Mouse (Mus musculus) hindbrain, postnatal 0 days (tissue): ENCODE measurements around the gene Gtpbp2. TPM values are rescaled to one million over a fixed set of nuclear protein-coding genes. Genes with fewer than 3 reads are reported as not detected.
A peak's percentile ranks its signal among the peaks of the same experiment; 100 is the strongest.

ENCODE experiments used
- ATAC-seq: fragments of 200-750 bp; cut with Nextera tagmentation; 2 replicates; pipeline ENCODE4 v1.8.0; 2017; ENCODE audit warnings: mild to moderate bottlenecking, moderate TSS enrichment, moderate library complexity
- DNase-seq: peaks from one replicate; pipeline ENCODE4 v3.0.0-alpha.2; 2015; ENCODE audit warnings: low spot score
- H3K27ac ChIP-seq: fragments of 300-500 bp; sonication (generic); 2 replicates; pipeline ENCODE4 v1.5.1; 2014; ENCODE audit warnings: mild to moderate bottlenecking
- H3K27me3 ChIP-seq: fragments of 300-500 bp; sonication (generic); 2 replicates; pipeline ENCODE4 v1.6.1; 2014; ENCODE audit warnings: low read length, mixed read lengths; ENCODE audit not compliant: insufficient read depth
- H3K36me3 ChIP-seq: fragments of 300-500 bp; sonication (generic); 2 replicates; pipeline ENCODE4 v1.6.1; 2014; ENCODE audit warnings: low read length, mixed read lengths; ENCODE audit not compliant: insufficient read depth
- H3K4me1 ChIP-seq: fragments of 300-500 bp; sonication (generic); 2 replicates; pipeline ENCODE4 v1.6.1; 2014; ENCODE audit warnings: antibody characterized with exemption, low read length, mixed read lengths; ENCODE audit not compliant: insufficient read depth
- H3K4me2 ChIP-seq: fragments of 300-500 bp; sonication (generic); 2 replicates; pipeline ENCODE4 v1.6.1; 2014; ENCODE audit warnings: low read depth, mild to moderate bottlenecking, low read length, moderate library complexity, mixed read lengths
- H3K4me3 ChIP-seq: fragments of 300-500 bp; sonication (generic); 2 replicates; pipeline ENCODE4 v1.5.1; 2014; ENCODE audit warnings: low read length
- H3K9ac ChIP-seq: fragments of 300-500 bp; sonication (generic); replicated peaks from 2 replicates; pipeline ENCODE4 v1.6.1; 2014; ENCODE audit warnings: mild to moderate bottlenecking, low read length, moderate library complexity, mixed read lengths
- H3K9me3 ChIP-seq: fragments of 300-500 bp; sonication (generic); 2 replicates; pipeline ENCODE4 v1.6.1; 2016; ENCODE audit warnings: low read length, mixed read lengths
- CTCF ChIP-seq: IDR thresholded peaks from 2 replicates; pipeline ENCODE4 v1.5.1; 2016; ENCODE audit warnings: antibody characterized with exemption, control low read depth, low read depth
- WGBS: fragments of 180-500 bp; shearing (Covaris S2); extraction: QIAGEN DNeasy Blood & Tissue Kit; methylation state at CpG from one replicate; pipeline ENCODE4 v1.1.7; 2014; 5-methylcytosine and 5-hydroxymethylcytosine counted together
- polyA plus RNA-seq: library from polyadenylated mRNA; unstranded; fragments of >200 nt; fragmentation: Nextera tagmentation; extraction: Ambion mirVana; gene quantifications from 2 replicates; pipeline ENCODE4 v1.2.1, GENCODE M21; 2015
- total RNA-seq: library from RNA; depleted of rRNA; stranded (reverse); fragments of >200 nt; gene quantifications from 2 replicates; pipeline ENCODE4 v1.2.3, GENCODE M21; 2014

Gtpbp2 gene
- total and polyA plus RNA-seq, 2 experiments from 2014 or later, result 25.8 to 94.8 TPM

GRCm38 (mm10) chr17:46162551-46162950 is 1.7 kb downstream of the Gtpbp2 start:
- peaks cover 29% of the 10 kb centered on the region for H3K36me3 ChIP-seq
- no peaks in the 10 kb centered on the region for H3K27me3 ChIP-seq
- H3K4me3 ChIP-seq, result no peak overlapping the region
- no peak overlapping the region for H3K9ac ChIP-seq
- DNase-seq (no peak), ATAC-seq (no peak)
- H3K4me1 ChIP-seq, result peaks cover 3% of the 10 kb centered on the region; the same call in 1 of the 2 replicates
- H3K27ac ChIP-seq, result no peak overlapping the region
- whole genome bisulfite sequencing, result 93% methylated on average over 7 of the region's 7 CpGs
- no peaks in the 10 kb centered on the region for H3K9me3 ChIP-seq
- no peak for TF ChIP-seq CTCF
- H3K4me2 ChIP-seq, result 0 out of 2 replicates have a peak overlapping the region, but pooled peaks have one; percentile 13

GRCm38 (mm10) chr17:46162951-46163421 is 2.2 kb downstream of the Gtpbp2 start:
- Histone ChIP-seq H3K4me2 (peak overlapping the region; percentile 13), H3K9me3 (no peaks in the 10 kb centered on the region), H3K4me1 (peaks cover 3% of the 10 kb centered on the region; the same call in 1 of the 2 replicates), H3K36me3 (peaks cover 33% of the 10 kb centered on the region), H3K27ac (no peak overlapping the region), H3K27me3 (no peaks in the 10 kb centered on the region), H3K4me3 (no peak overlapping the region), H3K9ac (no peak overlapping the region)
- 57% methylated on average over 9 of the region's 9 CpGs for WGBS
- TF ChIP-seq CTCF, result no peak
- ATAC-seq (no peak), DNase-seq (peak; percentile 20)

GRCm38 (mm10) chr17:46164301-46164700 is 3.5 kb downstream of the Gtpbp2 start:
- no peaks in the 10 kb centered on the region for H3K27me3 ChIP-seq
- H3K36me3 ChIP-seq, result peaks cover 43% of the 10 kb centered on the region
- DNase-seq (no peak), ATAC-seq (no peak)
- H3K4me3 ChIP-seq, result no peak overlapping the region
- 97% methylated on average over 8 of the region's 8 CpGs for WGBS
- H3K9me3 ChIP-seq, result no peaks in the 10 kb centered on the region
- peaks cover 3% of the 10 kb centered on the region; the same call in 1 of the 2 replicates for H3K4me1 ChIP-seq
- no peak for TF ChIP-seq CTCF
- no peak overlapping the region for H3K9ac ChIP-seq
- H3K27ac ChIP-seq, result no peak overlapping the region
- no peak overlapping the region for H3K4me2 ChIP-seq

GRCm38 (mm10) chr17:46164791-46165190 is 4.0 kb downstream of the Gtpbp2 start:
- Histone ChIP-seq H3K9ac (no peak overlapping the region), H3K36me3 (peaks cover 43% of the 10 kb centered on the region), H3K27me3 (no peaks in the 10 kb centered on the region), H3K4me3 (no peak overlapping the region), H3K9me3 (no peaks in the 10 kb centered on the region), H3K4me2 (no peak overlapping the region), H3K4me1 (peaks cover 3% of the 10 kb centered on the region; the same call in 1 of the 2 replicates), H3K27ac (no peak overlapping the region)
- no peak for TF ChIP-seq CTCF
- 94% methylated on average over 10 of the region's 10 CpGs for WGBS
- DNase-seq (no peak), ATAC-seq (no peak)

- no peak for ATAC-seq
- 88% methylated on average over 12 of the region's 12 CpGs for WGBS
Measured at GRCm38 (mm10) chr17:46165460-46165859, 4.6 kb downstream of the Gtpbp2 start.

GRCm38 (mm10) chr17:46166270-46166669 is 5.4 kb downstream of the Gtpbp2 start:
- ATAC-seq (no peak), DNase-seq (no peak)
- Histone ChIP-seq H3K4me2 (no peak overlapping the region), H3K9me3 (no peaks in the 10 kb centered on the region), H3K4me3 (no peak overlapping the region), H3K4me1 (peaks cover 3% of the 10 kb centered on the region; the same call in 1 of the 2 replicates), H3K27ac (no peak overlapping the region), H3K36me3 (peaks cover 43% of the 10 kb centered on the region), H3K27me3 (no peaks in the 10 kb centered on the region), H3K9ac (peak overlapping the region; percentile 28; the same call in 1 of the 2 replicates)
- 81% methylated on average over 5 of the region's 5 CpGs for WGBS
- no peak for TF ChIP-seq CTCF

More at GRCm38 (mm10) chr17:46165460-46165859, 4.6 kb downstream of the Gtpbp2 start:
- H3K4me3 ChIP-seq, result no peak overlapping the region
- no peak overlapping the region for H3K9ac ChIP-seq
- peaks cover 3% of the 10 kb centered on the region; the same call in 1 of the 2 replicates for H3K4me1 ChIP-seq
- peaks cover 43% of the 10 kb centered on the region for H3K36me3 ChIP-seq
- no peaks in the 10 kb centered on the region for H3K9me3 ChIP-seq
- no peak overlapping the region for H3K27ac ChIP-seq
- no peak for DNase-seq
- TF ChIP-seq CTCF, result no peak
- H3K27me3 ChIP-seq, result no peaks in the 10 kb centered on the region
- H3K4me2 ChIP-seq, result no peak overlapping the region

GRCm38 (mm10) chr17:46167014-46167413 is 6.2 kb downstream of the Gtpbp2 start:
- 78% methylated on average over 11 of the region's 11 CpGs for WGBS
- peaks cover 43% of the 10 kb centered on the region for H3K36me3 ChIP-seq
- TF ChIP-seq CTCF, result peak; percentile 61
- peaks cover 3% of the 10 kb centered on the region; the same call in 1 of the 2 replicates for H3K4me1 ChIP-seq
- no peak overlapping the region for H3K4me2 ChIP-seq
- H3K9me3 ChIP-seq, result no peaks in the 10 kb centered on the region
- H3K27ac ChIP-seq, result no peak overlapping the region
- ATAC-seq (no peak), DNase-seq (peak; percentile 30)
- H3K27me3 ChIP-seq, result no peaks in the 10 kb centered on the region
- no peak overlapping the region for H3K4me3 ChIP-seq
- peak overlapping the region; percentile 28; the same call in 1 of the 2 replicates for H3K9ac ChIP-seq
